Mouse (Mus musculus) MEL (cell line): ENCODE results near the gene Gm17657.
A peak's percentile ranks its signal among the peaks of the same experiment; 100 is the strongest.

Experiments
- BHLHE40 ChIP-seq: IDR thresholded peaks from 2 replicates; pipeline ENCODE4 v1.6.1; 2012; ENCODE audit warnings: low read depth, mild to moderate bottlenecking, inconsistent platforms, low read length, improper control_type of control experiment, borderline replicate concordance
- CTCF ChIP-seq, 3 experiments: IDR thresholded peaks in 2 of 3; conservative IDR thresholded peaks in 1 of 3; 2 replicates each; pipeline ENCODE4 v1.5.1; 2011 to 2012; ENCODE audit warnings: low read length in 3 of 3, low read depth in 2 of 3, mild to moderate bottlenecking in 2 of 3, improper control_type of control experiment in 1 of 3, inconsistent platforms in 1 of 3, mixed read lengths in 1 of 3, moderate library complexity in 1 of 3; ENCODE audit not compliant: control insufficient read depth in 1 of 3, insufficient read depth in 1 of 3, poor library complexity in 1 of 3, severe bottlenecking in 1 of 3
- MAX ChIP-seq: IDR thresholded peaks from 2 replicates; pipeline ENCODE4 v1.6.1; 2011; ENCODE audit warnings: low read length, improper control_type of control experiment
- TCF12 ChIP-seq: IDR thresholded peaks from 2 replicates; pipeline ENCODE4 v1.6.1; 2014; ENCODE audit warnings: low read depth, mild to moderate bottlenecking, inconsistent platforms, low read length, improper control_type of control experiment, moderate library complexity
- ZNF384 ChIP-seq: IDR thresholded peaks from 2 replicates; pipeline ENCODE4 v1.6.1; 2012; ENCODE audit warnings: low read depth, mild to moderate bottlenecking, inconsistent platforms, low read length, improper control_type of control experiment

GRCm38 (mm10) chr17:29549543-29550428 lies at the start of gene Gm17657, which contains the start of gene Tbc1d22b:
- TF ChIP-seq MAX (no peak), CTCF (IDR thresholded peaks at IDR 0.05 in 2 of 3, conservative IDR thresholded peaks at IDR 0.05 in 1 of 3; ENCODE audit: control insufficient read depth in 1 of 3, insufficient read depth in 1 of 3, low read depth in 2 of 3, low read length in 3 of 3, poor library complexity in 1 of 3, severe bottlenecking in 1 of 3) (no peak), TCF12 (peak; percentile 52; the same call in 1 of the 2 replicates), BHLHE40 (no peak), ZNF384 (no peak)
